Mouse (Mus musculus): ENCODE data around the gene Lactb. TPM values are rescaled to one million over a fixed set of nuclear protein-coding genes. Genes with fewer than 3 reads are reported as not detected.

The Lactb gene
- total RNA-seq, 2 experiments from 2014 or later: 13.9 to 14.4 TPM

- no peak for DNase-seq
These were observed 3.2 kb upstream of the Lactb start for GRCm38 (mm10) chr9:66978468-66978867.

- no peak for DNase-seq
These were observed 2.7 kb upstream of the Lactb start for GRCm38 (mm10) chr9:66977982-66978381.

GRCm38 (mm10) chr9:66977121-66977520, 1.8 kb upstream of the Lactb start:
- DNase-seq: no peak

- peak; percentile 45 to 52 for DNase-seq
These were observed 511 bp downstream of the Lactb start for GRCm38 (mm10) chr9:66974721-66975225.

- no peak for DNase-seq
These were observed 4.2 kb downstream of the Lactb start for GRCm38 (mm10) chr9:66971116-66971515.

- DNase-seq: no peak
These were observed 7.8 kb downstream of the Lactb start for GRCm38 (mm10) chr9:66967492-66967891.

GRCm38 (mm10) chr9:66961478-66961877, 13.8 kb downstream of the Lactb start:
- DNase-seq: no peak

- DNase-seq: no peak
These were observed 17.8 kb downstream of the Lactb start for GRCm38 (mm10) chr9:66957451-66957850.

GRCm38 (mm10) chr9:66952886-66953285, 22.4 kb downstream of the Lactb start:
- no peak for DNase-seq

GRCm38 (mm10) chr9:66952321-66952720, 23.0 kb downstream of the Lactb start:
- no peak for DNase-seq

GRCm38 (mm10) chr9:66948536-66948935, 26.7 kb downstream of the Lactb start:
- DNase-seq: no peak

- peak; percentile 89 to 91 for DNase-seq
These were observed 29.3 kb downstream of the Lactb start, which contains the start of gene Rps27l for GRCm38 (mm10) chr9:66945647-66946641. Gene Rps27l, plus strand, starts transcription at chr9:66946086.

- no peak for DNase-seq
These were observed 30.1 kb downstream of the Lactb start for GRCm38 (mm10) chr9:66945161-66945560.

GRCm38 (mm10) chr9:66938836-66939235, 36.4 kb downstream of the Lactb start:
- DNase-seq: no peak

GRCm38 (mm10) chr9:66937507-66937906, 37.8 kb downstream of the Lactb start:
- DNase-seq: no peak

GRCm38 (mm10) chr9:66933869-66934808, 41.1 kb downstream of the Lactb start:
- no peak for DNase-seq

GRCm38 (mm10) chr9:66930351-66930750, 44.9 kb downstream of the Lactb start:
- no peak for DNase-seq

- DNase-seq: peak in 1 of 2 experiments; percentile 45
These were observed 47.4 kb downstream of the Lactb start for GRCm38 (mm10) chr9:66927696-66928402.

- no peak for DNase-seq
These were observed 49.4 kb downstream of the Lactb start for GRCm38 (mm10) chr9:66925853-66926252.

- DNase-seq: no peak
These were observed 53.2 kb downstream of the Lactb start for GRCm38 (mm10) chr9:66922076-66922475.

- DNase-seq: no peak
These were observed 54.6 kb downstream of the Lactb start for GRCm38 (mm10) chr9:66920488-66921279.

Data from layer of hippocampus, postnatal 36 days (tissue).